Mouse (Mus musculus): ENCODE measurements around the gene Tcf20.

Gene Tcf20

DNA sequence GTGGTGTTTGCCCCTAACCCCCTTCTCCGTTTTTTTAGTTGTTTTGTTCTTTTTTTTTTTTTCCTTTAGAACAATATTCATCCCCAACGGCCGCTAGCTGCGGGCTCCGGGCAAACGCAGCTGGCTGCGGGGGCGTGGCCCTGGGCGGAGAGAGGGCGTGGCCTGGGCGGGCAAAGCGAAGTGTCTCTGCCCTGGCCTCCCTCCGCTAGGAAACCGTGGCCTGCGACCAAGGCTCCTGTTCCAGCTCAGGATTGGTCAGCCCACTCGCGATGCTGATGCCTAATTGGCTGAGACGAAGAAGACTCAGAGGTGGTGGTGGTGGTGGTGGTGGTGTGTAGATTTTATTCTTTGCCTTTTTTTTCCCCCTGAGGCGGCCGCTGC lies at the start of gene Tcf20:
Tcf20 (minus strand) TSS at position 141 of the 381 bp plus-strand sequence.
- peak; percentile 87 to 96 for DNase-seq (ENCODE audit: low spot score in 2 of 2)

DNA sequence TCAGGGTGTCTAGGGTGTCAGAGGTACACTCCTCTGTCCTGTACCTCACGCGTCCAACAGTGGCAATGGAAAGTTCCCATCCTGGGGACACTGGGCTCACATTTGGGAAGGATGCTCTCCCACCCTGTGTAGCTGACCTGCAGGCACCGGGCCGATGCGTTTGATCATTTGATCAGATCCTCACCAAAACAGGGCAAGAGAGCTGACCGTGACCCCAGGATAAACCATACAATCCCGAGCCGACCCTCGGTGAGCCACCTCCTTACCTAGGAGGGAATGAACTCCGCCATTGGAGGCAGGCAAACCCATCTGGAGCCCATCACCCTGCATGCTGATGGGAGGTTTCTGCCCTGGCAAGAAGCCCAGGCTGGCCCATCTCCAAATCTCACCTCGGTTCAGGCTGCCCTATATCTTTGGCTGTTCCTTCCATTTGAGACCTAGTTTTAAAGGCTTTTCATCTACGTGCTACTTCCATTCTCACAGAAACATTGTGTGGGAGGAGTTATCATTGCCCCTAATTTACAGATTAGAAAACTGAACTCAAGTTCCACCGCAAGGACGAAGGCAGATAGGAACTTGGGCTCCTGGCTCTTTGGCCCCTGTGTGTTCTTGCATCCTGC lies 49.3 kb upstream of the Tcf20 start:
- no peak for DNase-seq (ENCODE audit: low spot score in 2 of 2)

DNA sequence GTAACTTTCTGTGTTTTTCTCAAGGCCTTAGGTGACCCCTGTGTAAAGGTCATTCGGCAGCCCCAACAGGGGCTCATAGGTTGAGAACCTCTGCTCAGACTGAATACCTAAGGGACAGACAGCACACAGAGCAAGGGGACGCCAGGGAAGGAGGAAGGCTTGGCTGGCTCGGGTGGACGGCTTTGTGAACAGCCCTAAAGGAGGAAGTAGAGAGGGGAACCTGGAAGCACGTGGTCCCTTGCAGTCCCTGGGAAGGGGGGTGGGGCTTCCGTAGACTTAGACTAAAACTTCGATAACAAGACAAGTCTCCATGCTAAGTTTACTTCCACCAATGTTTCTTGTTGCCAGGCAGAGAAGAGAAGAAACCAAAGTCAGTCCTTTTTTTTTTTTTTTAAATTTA lies 48.4 kb upstream of the Tcf20 start:
- DNase-seq (ENCODE audit: low spot score in 2 of 2), result no peak

DNA sequence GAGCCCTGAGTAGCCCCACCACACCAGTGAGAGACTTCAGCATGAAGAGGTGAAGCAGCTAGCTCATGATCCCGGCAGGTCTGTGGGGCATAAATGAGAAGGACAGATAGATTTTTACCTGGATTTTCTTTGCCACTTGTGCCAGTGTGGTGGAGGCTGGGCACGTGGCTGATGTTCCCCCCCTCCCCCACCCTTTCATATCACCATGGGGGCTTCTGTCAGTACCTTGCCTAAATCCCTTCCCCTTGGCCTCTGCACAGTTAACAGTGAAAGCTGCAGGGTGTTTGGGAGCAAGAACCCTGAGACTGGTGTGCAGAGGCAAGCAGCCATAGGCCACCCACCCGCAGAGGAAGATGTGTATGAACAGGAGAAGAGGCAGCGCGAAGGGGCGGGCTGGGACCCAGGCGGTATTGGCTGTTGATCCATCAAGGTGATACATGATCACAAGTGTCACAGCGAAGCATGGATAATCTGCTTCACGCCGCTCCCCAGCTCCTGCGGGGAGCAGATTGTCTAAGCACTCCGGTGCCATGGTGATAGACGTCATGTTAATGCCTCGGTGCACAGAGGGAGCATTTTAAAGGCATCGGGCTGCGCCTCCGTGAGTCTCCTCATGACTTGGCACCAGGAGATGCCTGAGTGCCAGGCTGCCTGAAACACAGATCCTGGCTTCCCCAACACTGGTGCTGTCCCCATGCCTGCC lies 46.8 kb upstream of the Tcf20 start:
- DNase-seq (ENCODE audit: low spot score in 2 of 2), result no peak

DNA sequence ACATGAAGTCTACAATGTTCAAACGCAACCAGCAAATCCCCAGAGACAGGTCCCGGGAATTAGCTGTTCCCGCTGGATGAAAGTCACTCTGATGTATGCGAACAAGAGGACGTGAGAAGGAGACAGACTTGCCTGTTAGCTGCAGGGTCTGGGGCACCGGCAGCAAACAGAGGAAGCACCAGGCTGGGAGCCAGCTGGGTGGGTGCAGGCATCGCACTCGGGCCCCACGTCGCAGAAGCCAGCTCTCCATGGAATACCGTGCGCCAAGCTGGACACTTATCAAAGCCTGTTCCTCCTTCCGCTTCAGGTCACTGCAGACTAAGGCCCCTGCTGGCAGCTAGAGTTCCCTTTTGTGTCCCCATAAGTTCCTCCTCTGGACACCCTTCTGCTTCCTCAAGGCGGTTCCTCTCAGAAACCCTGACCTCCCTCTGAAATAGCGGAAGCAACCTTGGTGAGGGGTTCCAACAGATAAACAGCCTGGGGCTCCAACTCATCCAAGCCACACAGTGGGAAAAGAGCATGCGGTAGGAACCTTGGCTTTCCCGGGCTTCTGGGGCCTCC lies 45.4 kb upstream of the Tcf20 start, which contains the start of gene Nfam1:
Nfam1 (minus strand) TSS at position 326 of the 561 bp plus-strand sequence.
- DNase-seq (ENCODE audit: low spot score in 2 of 2), result no peak

DNA sequence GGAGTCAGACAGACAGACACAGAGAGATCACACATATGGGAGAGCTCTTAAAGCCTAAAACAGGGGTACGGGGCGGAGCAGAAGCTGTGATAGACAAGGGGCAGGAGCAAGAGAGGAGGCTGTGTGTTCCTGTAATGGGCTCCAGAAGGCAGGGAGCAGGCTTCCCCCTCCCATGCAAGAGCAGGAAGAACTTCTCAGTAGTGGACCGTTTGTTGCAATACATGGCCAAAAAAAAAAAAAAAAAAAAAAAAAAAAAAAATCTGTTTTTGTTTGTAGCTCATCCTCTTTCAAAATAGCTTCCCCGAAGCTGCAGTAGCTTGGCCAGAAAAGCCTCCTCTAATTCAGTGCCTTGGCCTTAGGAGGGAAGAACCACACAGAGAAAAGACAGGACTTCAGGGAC lies 43.2 kb upstream of the Tcf20 start:
- DNase-seq (ENCODE audit: low spot score in 2 of 2), result no peak

DNA sequence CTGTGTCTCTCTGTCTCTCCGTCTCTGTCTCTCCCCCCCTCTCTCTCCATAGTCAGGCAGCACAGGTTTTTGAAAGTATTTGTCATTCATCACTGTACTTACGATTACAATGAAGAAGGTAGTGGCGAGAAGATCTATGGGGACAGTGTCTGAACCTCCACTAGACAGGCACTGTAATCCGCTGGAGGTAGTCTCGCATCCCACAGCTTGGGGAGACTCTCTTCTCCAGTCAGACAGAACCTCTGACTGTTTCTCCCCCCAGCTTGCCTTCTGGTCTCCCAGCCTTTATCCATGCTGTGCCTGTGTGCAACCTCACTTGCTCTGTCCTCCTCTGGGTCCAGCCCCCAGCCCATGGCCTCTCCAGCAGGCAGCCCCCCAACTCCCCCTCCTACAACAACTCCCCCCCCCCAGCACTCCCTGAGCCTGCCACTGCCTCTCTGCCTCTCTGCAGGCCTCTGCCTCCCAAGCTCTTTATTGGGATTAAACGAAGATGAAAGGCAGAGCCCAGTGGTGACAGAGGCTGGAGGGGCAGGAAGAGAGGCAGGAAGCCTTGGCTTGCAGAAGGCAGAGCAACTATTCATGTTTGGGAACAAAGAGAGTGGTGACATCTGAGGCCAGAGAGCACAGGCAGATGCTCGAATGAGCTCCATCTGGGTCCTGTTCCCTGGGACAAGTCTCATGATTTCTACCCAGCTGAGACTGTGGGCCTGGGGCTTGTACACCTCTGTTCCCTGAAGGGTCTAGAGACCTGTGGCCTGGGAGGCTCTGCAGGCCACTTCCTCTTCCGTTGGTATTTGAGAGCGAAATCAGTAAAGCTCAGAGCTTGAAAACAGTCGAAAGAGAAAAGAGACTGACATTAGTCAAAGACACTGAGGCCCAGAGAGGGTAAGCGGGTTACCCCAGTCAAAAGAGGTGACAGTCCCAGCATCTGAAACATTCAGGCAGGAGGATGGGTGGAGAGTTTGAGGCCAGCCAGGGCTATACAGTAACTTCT lies 42.4 kb upstream of the Tcf20 start:
- no peak for DNase-seq (ENCODE audit: low spot score in 2 of 2)

DNA sequence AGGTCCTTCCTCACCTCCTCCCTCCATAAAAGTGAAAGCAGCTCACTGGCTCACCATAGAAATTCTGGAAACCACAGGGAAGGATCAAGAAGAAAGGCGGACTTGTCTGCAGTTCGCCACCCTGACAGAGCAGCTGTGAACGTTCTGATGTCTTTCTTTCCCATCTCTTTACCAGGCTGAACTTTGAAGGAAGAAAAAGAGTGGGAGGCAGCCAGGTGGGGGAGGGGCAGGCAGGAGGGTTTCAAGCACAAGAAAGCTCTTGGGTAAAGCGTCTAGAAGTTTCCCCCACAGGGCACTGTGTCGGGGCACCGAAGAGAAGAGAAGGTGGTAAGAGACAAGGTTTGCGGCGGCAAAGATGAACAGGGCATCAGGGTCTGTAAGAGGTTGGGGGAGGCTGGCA lies 38.5 kb upstream of the Tcf20 start:
- DNase-seq (ENCODE audit: low spot score in 2 of 2), result no peak

DNA sequence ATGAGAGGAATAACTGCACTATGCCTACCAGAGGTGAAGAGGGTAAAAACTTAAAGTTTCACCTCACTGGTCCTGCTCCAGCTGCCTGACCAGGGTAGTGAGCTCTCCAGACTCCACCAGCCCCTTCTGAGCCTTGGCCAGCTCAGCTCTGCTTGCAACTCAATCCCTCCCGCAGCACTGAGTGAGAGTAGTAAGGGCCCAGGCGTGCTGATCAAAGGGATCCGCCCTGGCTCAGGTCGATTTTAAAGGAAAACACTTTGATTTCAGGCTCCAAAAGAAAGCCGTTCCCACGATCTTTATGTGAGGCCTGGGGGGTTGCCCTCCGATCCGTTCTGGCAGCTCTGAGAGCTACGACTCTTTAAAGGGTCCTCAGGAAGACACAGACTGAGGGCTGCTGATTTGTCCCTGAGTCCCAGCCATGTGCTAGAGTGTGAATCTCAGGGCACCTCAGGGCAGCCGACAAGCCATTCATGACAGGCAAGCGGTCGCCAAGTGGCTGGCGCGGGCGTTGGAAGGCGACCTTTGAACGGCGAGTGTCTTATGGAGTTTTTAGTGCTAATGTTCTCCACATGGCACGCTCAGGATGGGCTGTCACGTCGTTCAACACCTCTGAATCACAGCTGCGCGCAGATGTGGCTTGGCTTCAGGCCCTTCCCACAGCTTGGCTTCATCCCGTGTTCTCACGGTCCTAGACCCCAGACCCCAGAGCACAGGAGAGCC lies 37.5 kb upstream of the Tcf20 start:
- DNase-seq (ENCODE audit: low spot score in 2 of 2), result no peak

DNA sequence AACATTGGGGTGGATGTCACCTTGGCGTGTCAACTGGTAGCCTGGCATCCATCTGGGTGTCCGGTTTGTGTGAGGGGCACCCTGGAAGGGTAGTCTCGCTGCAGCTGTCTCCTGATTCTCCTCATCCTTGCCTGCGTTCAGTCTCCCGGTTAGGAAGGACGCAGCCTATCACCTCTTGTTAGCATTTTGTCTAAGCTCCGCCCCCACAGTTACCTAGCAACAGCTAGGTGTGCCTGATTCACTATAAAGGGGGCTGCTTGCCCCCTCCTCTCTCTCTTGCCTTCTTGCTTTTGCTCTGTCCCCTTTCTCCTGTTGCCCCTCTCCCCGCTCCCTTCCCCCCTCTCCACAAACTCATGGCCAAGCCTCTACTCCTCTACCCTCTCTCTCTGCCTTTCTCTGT lies 35.3 kb upstream of the Tcf20 start:
- DNase-seq (ENCODE audit: low spot score in 2 of 2), result no peak

DNA sequence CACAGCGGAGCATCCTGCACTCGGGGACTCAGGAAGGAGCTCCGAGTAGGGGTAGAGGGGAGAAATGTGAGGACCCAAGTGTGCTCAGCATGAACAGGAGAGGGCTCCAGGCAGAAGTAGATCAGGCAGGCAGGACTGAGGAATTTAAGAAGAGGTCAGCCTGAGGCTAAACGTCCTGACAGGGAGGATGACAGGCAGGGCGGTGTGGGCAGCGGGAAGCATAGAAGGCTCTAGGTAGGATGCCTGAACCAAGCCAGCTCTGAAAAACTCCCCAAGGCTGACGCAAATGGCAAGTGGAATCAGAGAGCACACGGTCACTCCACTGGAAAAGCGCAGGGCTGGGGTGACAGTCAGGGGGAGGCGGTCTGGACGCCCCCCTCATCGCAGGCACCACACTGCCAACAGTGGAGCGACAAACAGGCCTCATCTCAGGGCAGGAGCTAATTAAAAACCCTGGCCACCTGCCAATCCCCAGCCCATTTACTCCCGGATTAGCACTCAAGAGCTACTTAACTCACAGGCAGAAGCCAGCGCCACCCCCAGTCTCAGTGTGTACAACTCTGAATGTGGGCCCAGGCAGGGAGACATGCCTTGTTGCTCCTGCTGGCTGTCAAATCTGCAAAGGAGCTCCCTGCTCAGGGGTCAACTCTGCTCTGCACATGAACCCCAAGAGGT lies 23.5 kb upstream of the Tcf20 start:
- no peak for DNase-seq (ENCODE audit: low spot score in 2 of 2)

DNA sequence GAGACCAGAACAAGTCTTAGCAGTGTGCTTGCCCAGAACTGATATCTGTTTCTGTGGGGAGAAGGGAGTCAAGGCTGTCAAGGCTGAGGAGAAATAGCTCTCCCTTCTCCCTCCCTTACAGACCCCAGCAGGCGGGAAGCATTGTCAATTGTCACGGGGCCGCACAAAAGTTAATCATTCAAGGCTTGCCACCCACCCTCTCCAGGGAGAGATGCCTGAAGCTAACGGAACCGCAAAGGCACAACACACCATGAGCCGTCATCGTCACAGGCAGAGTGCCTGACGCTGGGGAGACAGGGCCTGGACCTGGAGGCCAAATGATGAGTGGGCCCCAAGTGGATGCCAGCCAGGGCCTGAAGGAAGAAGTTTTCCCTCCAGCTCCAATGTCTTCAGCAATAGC lies 22.8 kb upstream of the Tcf20 start:
- no peak for DNase-seq (ENCODE audit: low spot score in 2 of 2)

DNA sequence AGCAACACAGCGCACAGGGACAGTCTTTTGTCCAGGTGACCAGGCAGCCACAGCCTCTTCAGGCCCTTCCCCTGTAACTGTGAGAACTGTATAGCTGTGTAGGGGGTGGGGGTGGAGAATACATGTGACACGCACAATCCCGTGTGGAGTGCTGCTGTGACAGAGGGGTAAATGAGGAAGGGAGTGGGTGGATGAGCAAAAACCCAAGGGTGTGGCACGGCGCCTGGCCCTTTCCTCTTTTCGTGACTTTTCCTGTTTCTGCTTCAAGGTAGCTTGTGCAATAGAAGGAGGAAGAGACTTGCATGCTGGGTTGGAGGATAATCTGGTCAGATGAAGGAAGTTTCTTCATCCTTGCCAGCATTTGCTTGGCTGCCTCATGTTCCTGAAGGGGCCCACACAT lies 21.9 kb upstream of the Tcf20 start:
- DNase-seq (ENCODE audit: low spot score in 2 of 2), result no peak

DNA sequence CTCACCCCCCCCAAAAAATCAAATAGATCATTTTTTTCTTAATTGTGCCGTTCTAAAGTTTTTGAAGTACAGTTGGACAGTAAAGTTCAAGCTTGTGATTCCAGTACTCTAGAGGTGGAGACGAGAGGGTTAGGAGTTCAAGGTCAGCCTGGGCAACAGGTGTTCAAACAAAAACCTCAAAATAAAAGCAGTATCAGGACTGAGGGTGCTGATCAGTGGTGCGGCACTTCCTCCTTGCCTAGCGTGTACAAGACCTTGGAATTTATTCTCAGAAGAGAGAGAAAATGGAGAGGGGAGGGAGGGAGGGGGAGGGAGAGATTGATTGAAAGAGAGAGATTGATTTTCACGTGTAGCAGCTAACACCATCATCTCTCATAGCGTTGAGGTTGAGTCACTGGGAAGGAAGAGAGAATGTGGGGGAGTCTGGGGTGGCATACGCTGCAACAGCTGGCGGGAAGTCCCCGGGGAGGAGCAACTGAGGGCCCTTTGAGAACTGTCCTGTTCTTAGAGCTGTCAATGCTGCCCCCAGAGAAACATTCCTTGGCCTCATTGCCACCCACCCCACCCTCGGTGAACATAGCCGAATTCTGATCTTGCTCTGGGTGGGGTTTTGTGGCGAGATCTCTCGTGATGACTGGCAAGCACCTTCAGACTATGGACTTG lies 21.2 kb upstream of the Tcf20 start:
- no peak for DNase-seq (ENCODE audit: low spot score in 2 of 2)

DNA sequence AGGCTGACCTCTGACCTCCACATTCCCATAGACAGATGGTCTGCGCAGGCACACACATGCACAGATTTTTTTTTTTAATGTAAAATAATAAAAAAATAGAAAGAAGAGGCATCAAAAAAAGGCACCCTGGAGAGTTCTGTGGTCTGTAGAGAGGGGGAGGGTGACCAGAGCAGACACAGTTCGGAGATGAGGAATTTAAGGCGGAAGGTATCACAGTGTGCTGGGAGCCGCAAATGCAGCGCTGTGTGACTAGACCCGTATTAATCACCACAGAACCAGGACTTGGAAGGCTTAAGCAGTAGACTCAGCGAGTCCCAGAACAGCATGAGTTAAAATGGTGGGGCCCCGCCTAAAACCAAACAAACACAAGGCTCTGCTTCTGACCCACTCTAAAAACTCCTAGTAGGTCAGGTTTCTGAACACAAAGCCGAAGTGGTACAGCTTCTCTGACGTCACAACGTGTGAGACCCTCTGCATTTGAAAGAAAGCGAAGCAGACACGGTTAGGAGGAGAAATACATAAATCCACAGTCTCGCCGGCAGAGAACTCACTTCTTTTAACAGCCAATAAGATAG lies 19.8 kb upstream of the Tcf20 start:
- no peak for DNase-seq (ENCODE audit: low spot score in 2 of 2)

DNA sequence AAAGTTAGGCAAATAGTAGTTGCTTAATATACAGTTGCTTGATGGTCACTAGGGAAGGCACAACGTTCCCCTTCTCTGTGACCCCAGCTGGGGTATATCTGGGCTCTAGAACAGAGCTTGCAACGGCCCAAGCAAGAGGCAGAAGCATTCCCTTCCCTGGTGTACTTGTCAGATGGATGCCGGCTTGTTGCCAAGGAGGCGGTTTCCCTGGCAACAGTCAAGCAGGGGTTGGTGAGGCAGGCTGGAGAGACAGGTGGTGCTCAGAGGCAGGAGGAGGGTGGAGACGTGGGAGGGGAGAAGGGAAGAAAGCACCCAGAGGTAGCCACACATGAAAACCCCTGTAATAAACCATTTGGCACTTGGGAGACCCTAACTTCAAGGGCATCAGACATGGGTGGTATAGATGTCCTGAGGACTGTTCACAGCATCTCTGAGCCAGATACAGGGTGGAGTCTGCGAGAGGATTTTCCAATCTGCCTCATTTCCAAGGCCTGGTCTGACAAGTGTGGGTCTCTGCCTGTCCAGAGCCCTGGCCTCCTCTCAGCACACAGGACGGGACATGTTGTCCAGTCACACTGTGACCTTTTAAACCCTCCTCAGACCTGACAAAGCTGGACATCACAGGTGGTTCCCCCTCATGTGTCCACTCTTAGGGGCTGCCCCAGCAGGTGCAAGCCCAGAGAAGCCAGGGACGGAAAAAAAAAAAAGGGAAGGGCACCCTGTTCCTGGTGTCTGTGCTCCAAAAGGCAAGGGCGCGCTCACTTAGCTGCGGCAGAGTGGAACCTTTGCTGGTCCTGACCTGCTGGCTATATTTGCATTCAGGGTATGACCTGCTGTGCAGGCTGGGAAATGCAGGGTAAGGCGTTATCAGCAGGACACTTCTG lies 15.2 kb upstream of the Tcf20 start:
- DNase-seq (ENCODE audit: low spot score in 2 of 2), result no peak

DNA sequence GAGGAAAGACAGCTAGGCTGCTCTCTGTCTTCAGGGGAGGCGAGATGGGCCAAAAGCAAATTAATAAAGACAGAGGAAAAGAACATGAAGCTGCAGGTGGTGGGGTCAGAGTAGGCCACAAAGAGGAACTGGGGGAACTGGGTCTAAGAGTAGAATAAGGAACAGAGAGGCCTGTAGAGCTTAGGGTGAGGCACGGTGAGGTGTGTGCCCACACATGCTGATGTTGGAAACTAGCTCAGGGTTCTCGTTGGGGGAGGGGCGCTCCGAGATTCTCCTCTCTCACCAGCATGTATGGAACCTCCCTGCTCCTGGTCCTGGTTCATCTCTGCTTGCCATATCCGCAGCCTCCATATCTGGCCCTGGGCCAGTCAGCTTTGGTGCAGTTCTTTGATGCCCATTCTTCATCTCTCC lies 11.1 kb upstream of the Tcf20 start:
- DNase-seq (ENCODE audit: low spot score in 2 of 2), result no peak

DNA sequence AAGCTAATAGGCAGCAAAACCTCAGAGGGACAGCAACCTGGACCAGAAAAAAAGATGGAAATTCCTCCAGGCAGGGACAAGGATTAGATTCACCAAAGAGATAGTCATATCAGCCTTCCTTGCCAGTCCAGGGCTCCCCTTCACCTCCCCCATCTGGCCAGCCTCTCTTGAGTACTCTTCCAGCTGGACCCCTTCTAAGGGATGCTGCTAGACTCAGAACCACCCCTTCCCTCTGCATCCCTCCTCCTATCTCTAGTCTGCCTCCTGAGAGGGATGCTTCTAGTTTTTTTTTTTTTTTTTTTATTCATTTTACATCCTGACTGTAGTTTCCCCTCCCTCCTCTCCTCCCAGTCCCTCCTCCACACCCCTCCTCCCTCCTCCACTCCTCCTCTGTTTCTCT lies 8.8 kb upstream of the Tcf20 start:
- DNase-seq (ENCODE audit: low spot score in 2 of 2), result no peak

DNA sequence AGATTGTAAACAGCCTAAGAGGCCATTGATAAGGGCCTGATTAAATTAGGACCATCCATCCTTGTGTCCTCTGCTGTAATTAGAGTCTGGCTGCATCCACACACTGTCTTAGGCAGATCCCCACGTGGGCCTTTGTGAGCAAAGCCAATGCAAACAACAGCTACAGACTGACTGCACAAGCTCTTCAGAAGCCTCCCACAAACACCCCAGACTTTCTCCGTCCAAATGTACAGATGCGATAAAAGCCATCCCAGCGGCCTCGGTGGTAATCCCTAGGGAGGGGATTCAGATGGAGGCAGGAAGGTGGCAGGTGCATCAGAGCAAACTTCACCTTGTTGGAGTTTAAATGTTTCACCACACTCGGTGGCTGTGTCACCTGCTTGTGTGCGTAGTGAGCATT lies 7.6 kb upstream of the Tcf20 start:
- no peak for DNase-seq (ENCODE audit: low spot score in 2 of 2)
